Mouse (Mus musculus) embryo, embryonic 10.5 days (tissue): Measurements from ENCODE around the gene Ptprm.
A peak's percentile ranks its signal among the peaks of the same experiment; 100 is the strongest.

Source experiments
- DNase-seq: peaks from one replicate; pipeline ENCODE4 v3.0.0-alpha.2; 2015; ENCODE audit warnings: low spot score

Ptprm gene

GRCm38 (mm10) chr17:66981649-66982048, 372.6 kb downstream of the Ptprm start:
- DNase-seq = no peak

DNA sequence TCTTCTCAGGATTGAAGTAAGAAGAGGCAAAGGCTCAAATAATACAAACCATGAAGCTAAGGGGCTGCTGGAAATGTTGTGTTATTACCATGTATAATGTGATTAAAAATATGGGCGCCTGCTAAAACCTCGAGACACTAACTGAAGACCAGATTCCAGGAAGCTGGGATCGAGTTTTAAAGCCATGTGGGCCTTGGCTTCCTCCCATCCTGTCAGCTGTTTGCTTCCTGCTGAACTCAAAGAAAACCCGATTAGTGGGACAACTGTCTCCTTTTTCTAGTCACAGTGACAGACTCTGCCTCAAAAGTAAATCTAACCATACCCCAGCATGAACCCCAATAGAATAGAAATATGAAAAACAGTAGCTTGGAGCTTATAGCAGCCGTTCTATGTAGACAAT, 374.3 kb downstream of the Ptprm start:
- no peak for DNase-seq

DNA sequence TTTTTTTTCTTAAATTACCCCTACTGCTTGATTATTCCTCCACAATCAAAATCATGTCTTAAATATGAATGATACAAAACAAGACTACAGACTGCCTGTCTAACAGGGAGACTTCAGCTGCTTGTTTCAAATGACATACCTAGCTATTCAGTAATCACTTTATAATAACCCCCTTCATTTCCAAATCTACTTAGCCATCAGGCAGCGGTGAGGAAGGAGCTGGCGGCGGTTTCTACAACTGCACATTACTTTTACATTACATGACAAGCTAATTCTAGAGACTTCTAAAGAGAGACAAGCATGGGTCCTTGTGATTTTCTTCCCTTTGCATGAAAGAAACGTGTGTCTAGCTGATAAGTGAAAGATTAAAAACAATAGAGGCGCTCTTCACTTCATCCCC, 377.8 kb downstream of the Ptprm start:
- no peak for DNase-seq

DNA sequence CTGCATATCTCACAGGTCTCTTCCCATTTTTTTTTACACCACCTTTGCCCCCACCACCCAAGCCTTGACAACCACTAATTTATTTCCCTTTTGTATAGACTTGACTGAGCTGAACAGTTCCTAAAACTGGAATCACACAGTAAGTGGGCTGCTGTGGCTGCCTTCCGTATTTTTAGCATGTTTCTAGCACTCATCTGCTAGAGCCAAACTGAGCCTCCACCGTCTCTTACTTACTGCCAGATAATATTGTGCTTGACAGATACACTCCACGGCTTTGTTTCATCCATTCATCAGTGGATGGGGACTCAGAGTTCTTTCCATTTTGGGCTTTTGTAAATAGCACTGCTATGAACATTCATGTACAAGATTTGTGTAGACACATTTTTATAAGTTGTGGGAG, 381.3 kb downstream of the Ptprm start:
- no peak for DNase-seq

DNA sequence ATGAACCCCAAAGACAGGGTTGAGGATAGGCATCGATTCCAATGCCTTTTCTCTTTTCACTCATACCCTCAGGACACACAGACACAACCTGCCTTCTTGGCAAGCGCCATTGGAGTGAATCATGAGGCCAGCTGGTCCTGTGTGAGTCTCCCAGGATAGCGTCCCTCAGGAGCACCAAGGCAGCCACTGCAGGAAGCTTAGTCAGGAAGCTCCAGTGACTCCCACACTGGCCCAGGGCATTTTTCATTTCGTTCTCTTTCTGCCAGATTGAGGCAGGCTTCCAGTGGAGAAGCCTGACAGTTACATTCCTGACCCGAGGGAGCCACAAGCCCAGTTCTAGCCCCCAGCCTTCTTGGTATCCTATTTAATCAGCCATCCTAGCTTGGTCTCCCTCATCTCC, 393.3 kb downstream of the Ptprm start:
- no peak for DNase-seq

DNA sequence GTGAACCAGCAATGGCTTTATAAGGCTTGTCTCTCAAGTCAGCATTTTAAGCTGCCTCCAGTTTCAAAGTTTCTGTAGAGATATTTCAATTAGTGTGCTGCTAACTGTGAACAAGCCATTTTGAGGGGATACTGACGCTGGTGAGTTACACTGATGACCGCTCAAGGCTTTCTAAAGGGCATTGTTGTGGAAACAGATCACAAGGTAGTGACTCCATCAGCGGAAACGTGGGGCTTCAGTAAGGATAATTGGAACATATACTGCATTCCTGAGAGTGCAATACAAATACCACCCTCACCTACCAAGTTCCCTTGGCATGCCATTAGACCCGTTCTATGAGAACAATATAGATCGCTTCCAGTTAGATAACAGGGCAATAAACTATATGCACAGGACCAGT, 393.7 kb downstream of the Ptprm start:
- DNase-seq = no peak

DNA sequence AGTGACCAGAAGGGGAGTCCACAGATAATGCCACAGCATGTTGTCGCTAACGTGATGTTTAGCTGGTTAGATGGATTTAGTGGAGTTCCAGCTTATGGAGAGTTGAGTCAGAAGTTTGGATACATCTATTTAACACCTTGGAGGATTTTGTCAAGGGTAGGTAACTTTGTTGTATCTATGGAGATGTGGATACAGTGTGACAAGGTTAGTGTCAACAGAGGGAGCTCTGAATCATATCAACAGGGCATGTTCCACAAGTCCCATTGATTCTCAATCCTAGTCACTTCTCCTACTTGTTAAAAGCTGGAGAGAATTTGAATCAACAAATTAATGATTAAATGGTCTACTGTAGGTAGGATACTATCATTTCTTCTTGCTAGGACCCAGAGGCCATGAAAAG, 394.4 kb downstream of the Ptprm start:
- no peak for DNase-seq

DNA sequence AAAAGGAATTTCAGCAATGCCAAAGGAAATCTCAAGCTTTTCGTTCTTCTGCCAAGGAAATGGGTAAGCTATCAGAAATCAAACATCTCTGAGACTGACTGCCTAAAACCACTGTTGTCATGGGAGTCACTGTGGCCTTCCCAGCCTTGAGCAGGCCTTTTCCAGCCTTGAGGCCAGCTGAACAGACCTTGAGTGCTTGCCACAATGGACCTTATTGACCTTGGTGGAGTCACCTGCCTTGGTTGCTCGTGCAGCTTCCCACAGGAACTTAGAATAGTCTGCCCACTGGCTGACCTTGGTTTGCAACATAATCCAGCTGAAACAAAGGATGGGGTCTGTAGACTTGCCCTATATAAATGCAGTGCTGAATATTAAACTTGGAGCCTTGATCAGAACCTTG, 395.5 kb downstream of the Ptprm start:
- DNase-seq = no peak

DNA sequence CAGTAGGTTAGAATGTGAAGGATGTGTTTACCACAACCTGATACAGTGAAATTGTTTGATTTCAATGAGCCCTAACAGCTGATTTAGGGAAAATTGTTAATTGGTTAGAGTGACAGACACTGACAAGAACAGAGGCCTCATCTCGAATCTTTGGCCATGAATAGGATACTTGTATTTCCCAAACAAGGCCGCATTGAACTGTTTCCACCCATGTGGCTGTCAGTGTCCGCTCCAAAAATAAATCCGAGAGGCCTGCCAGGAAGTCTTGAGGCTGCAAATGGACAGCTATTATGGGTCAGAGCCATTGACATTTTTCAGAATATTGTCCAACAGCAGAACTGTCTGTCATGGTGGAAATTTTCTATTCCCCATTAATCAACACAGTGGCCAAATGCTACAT, 409.8 kb downstream of the Ptprm start:
- no peak for DNase-seq

DNA sequence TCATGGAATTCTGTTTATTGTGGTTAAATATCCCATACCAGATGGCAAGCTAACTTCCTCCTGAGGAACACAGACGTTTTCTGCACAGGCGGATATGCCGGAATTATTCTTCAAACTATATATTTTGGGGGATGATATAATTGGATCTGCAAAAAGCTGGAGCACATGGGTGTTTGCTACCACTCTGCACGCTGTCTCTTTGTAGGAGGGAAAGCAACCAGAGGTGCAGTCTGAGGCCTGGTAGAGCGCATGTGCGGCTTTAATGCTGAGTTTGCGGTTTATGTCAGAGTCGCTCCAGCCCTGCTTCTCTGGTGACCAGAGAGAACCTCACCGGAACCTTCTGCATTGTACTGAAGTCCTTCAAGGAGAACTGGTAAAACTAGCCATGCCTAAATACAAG, 410.7 kb downstream of the Ptprm start:
- DNase-seq = no peak

DNA sequence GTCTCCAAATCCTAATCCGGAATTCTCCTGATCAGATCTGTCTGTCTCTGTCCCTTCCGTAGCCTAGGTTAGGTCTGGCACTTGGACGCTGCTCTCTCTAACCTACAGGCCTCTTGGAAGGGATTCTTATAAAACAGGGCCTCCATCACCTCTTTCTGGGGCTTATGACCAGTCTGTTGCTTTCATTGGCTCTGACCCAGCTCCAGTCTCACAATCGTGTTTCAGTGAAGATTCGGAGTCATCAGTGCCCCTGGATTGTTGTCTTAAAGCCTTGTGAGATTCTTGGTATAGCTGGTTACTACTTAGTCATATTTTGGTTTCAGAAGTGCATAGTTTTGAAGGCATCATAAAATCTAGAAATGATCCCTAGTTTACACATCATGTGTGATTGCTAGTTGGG, 428.6 kb downstream of the Ptprm start:
- DNase-seq = no peak

DNA sequence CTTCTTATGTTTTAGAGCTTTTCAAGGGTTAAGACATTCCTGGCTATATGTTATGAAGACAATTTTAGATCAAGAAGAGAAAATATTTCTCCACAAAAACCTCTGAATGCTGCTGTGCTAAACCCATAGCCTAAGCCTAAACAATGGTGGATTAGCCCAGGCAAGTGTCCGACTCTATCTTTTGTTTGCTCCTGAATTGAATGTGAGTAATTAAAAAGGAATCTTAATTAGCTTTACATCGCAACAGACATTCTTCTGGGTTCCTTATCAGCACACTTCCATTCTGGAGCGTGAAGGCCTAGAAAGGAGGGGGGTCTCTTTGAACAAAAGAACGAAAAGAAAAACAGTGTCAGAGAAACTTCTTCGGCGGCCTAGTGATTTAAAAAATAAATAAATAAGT, 439.6 kb downstream of the Ptprm start:
- no peak for DNase-seq

DNA sequence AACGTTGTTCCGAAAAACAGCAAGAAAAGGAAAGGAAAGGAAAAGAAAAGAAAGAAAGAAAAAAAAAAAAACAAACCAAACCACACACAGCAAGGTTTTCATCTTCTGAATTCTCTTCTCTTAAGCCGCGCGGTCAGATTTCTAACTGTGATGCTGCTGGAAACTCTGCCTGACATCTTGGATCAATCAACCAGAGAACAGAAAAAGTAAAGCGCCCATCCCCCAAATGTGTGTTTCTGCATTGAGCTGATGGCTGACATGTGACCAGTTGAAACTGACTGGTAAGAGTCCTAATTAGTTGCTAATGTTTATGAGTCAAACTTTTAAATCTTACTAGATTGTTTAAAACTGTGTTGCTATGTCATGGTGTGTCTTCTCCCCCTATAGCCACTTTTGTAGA, 441.7 kb downstream of the Ptprm start:
- peak; percentile 73 for DNase-seq

DNA sequence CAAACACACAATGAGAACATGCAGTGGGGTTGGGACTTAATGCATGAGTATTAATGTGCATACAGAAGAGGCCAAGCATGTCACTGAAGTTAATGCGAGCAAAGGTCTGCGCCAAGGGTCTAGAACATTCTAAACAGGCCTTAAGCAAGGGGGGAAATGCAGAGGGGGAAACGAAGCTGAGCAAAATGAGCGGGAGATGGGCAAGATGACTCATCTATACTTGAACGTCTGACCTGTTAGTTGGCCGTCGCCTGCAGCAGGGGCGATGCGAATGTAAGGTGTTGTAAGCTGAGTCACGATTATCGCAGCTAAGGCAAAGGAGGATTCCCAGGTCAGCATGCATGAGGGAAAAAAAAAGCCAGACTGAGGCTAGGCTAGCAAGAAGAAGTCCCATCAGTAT, 442.1 kb downstream of the Ptprm start:
- DNase-seq = no peak

DNA sequence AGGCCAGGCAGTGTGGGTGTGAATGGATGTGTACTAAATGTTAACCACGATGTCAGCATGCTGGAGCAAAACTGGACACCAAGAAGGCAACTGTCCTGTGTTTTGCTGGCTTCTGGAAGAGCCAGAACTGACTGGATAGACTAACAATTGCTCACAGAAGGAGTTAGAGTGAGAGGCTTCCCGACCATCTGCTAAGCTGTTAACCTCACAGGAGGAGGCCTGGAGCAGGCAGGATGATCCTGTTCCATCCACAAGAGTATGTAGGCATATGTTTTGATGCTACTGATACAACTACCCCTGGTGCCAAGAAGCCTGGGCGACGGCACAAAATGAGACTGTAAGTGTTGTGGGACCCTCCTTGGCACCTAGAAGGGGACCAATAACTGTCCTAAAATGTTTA, 444.4 kb downstream of the Ptprm start:
- no peak for DNase-seq

DNA sequence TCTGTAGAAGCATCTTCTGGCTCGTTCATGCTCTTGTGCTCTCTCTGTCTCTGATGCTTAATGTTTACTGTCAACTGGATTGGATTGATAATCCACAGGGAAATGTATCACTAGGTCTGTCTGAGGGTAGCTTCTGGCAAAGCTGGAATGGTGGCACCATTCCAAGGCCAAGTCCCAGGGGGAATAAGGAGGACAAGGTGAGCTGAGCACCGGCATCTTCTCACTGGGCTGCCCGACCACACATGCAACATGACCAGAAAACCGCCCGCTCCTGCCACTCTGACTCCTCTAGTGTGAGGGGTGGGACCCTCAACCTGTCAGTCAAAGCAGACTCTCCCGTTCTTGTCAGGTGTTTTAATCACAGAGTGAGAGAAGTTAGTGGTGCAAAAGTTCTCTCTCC, 445.3 kb downstream of the Ptprm start:
- DNase-seq = no peak

GRCm38 (mm10) chr17:66894181-66894580, 460.1 kb downstream of the Ptprm start:
- DNase-seq = no peak

DNA sequence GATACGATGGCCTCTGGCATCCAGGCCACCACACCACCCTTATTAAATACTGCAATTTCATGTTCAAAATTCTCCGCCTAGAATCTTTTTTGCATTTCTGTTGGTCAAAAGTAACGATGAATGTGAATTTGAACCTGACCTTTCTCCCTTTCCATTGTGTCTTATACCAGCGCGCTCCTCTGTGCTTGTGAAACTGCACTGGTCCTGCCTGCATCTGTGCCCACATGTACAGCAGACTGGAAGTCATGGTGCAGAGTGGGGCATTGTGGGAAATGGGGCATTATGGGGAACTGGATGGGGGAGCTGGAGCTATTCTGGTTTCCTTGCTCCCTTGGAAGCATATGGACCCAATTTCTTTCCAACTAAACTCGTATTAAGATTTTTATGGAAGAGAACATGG, 462.3 kb downstream of the Ptprm start:
- no peak for DNase-seq

GRCm38 (mm10) chr17:66891067-66891862, 463.0 kb downstream of the Ptprm start:
- no peak for DNase-seq

GRCm38 (mm10) chr17:66882304-66882703, 472.0 kb downstream of the Ptprm start:
- no peak for DNase-seq

GRCm38 (mm10) chr17:66880969-66881701, 473.1 kb downstream of the Ptprm start:
- no peak for DNase-seq

DNA sequence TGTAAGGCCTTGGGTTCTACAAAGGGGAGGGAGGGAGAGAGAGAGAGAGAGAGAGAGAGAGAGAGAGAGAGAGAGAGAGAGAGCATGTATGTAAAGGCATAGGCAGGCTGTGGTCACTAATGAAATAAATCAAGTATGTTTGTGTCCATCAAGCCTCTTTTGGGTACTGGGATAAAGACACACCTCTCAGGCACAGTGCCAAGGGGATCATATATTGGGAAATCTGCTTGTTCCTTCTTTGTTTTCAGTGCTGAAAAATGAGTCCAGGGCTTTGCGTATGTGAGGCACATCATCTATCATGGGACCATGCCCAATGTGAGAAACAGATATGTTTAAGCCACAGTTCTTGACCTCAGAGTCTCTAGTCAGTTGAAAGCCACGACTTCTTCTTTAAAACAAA, 475.1 kb downstream of the Ptprm start:
- no peak for DNase-seq

GRCm38 (mm10) chr17:66877582-66877981, 476.7 kb downstream of the Ptprm start:
- no peak for DNase-seq

- DNase-seq = no peak
Measured at GRCm38 (mm10) chr17:66874810-66875209, 479.4 kb downstream of the Ptprm start.
